Mouse (Mus musculus) heart, embryonic 16.5 days (tissue): ENCODE data around the gene Harbi1. TPM values are rescaled to one million over a fixed set of nuclear protein-coding genes. Genes with fewer than 3 reads are reported as not detected.

ENCODE experiments used
- polyA plus RNA-seq: library from polyadenylated mRNA; unstranded; fragments of >200 nt; fragmentation: Nextera tagmentation; extraction: Ambion mirVana; gene quantifications from 2 replicates; pipeline ENCODE4 v1.2.1, GENCODE M21; 2015

The Harbi1 gene
- polyA plus RNA-seq, 1 experiment from 2014 or later: 12.2 TPM

Other genes with a start within 250 kb of the Harbi1 start
- 61.1 and 63.6 TPM in 2 replicates for gene Ckap5, start 184.1 kb upstream of the Harbi1 start, polyA plus RNA-seq
- gene F2, start 74.4 kb upstream of the Harbi1 start, polyA plus RNA-seq: 0.55 and 0.89 TPM in 2 replicates
- gene Zfp408, start 61.1 kb upstream of the Harbi1 start, polyA plus RNA-seq: 7.2 and 7.9 TPM in 2 replicates
- 120 and 122 TPM in 2 replicates for gene Arhgap1, start 61.0 kb upstream of the Harbi1 start, polyA plus RNA-seq
- 25.2 and 26.0 TPM in 2 replicates for gene Atg13, start 276 bp upstream of the Harbi1 start, polyA plus RNA-seq
- 11.3 and 11.4 TPM in 2 replicates for gene Ambra1, start 19.3 kb downstream of the Harbi1 start, polyA plus RNA-seq
- not detected in 2 replicates for gene Chrm4, start 216.4 kb downstream of the Harbi1 start, polyA plus RNA-seq
- 211 and 253 TPM in 2 replicates for gene Mdk, start 221.4 kb downstream of the Harbi1 start, polyA plus RNA-seq
- 2.1 and 2.7 TPM in 2 replicates for gene Gm9821, start 234.9 kb downstream of the Harbi1 start, polyA plus RNA-seq